Mouse (Mus musculus): ENCODE measurements around the gene Rnps1.

DNA sequence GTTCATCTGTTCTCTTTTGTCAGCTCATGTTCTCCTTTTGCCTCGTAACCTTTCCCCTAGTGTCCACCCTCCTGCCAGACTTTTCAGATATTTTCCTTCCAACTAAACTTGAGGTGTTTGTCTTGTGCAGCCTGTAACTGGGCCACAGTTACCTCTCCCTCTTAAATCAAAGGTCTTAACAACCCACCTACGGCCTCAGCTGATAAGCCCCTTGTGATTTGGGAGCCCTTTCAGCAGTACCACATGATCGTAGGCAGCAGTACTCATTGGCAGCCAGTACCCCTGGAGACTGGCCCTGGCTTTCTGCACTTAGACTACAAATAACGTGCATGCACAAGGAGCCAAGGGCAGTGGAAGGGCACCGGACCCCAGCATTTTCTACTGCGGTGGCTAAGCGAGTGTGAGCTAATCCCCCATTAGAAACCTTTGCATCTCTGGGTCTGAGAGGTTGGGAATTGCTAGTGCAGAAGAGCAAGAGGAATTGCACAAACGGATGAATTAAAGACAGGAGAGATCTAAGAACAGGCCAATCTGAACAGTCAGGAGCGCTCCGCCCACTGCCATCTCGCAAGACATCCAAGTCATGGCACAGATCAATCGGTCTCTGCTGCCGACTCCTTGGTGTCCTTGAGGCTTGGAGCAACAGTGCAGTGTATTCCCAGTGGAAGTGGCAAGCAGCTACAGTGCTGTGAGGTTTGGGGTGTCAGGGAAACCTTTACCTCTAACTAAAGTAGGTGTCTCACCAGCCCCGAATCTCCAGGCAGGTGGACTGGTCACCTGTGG, 15.0 kb downstream of the Rnps1 start:
- TF ChIP-seq POLR2A (IDR thresholded peaks at IDR 0.05; ENCODE audit: borderline replicate concordance, extremely low read depth, insufficient read depth, insufficient read length, poor library complexity, severe bottlenecking) (no peak), CTCF (IDR thresholded peaks at IDR 0.05; ENCODE audit: borderline replicate concordance, extremely low read depth, insufficient read depth, insufficient read length) (no peak)

All from brain, embryonic 14.5 days (tissue).